Mouse (Mus musculus): Measurements from ENCODE around the gene Rexo5. TPM values are rescaled to one million over a fixed set of nuclear protein-coding genes. Genes with fewer than 3 reads are reported as not detected.
A peak's percentile ranks its signal among the peaks of the same experiment; 100 is the strongest.

Gene Rexo5
- total RNA-seq, 2 experiments from 2014 or later = 1.5 to 2.2 TPM

GRCm38 (mm10) chr7:119835996-119836777, 42.4 kb downstream of the Rexo5 start:
- no peak for DNase-seq (ENCODE audit: low spot score)
- intact Hi-C loops (cut with DNase I) = no loop called here

DNA sequence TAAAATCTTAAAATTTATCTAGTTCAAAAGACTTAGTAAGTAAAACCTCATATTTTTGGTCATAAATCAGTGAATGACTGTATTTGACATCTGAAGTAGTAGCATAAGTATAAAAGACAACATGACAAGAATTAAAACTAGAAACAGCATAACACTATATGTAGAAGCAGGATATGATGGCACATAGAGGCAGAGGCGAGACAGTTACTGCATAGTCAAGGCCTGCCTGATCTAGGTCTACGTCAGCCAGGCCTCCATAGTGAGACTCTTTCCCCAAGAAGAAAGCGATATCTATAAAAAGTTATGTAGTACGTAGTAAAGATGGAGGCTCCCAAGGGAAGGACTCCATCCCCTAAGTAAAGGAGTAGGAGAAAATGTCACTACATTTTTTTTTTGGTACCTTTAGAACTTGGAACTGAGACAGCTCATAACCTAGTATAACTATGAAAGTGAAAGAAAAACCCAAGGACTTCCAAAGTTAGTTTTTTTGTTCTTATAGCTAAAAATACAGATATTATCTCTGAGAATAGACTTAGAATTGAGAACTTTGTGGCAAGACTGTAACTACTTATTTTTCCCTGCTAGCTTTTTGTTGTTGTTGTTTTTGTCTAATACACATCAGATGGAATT, 48.1 kb downstream of the Rexo5 start:
- no peak for DNase-seq (ENCODE audit: low spot score)
- intact Hi-C loops (cut with DNase I) = loop anchor here (10.0 kb wide), 1 partner anchor 483 kb away; the partner anchor contains the start of gene Abca15

DNA sequence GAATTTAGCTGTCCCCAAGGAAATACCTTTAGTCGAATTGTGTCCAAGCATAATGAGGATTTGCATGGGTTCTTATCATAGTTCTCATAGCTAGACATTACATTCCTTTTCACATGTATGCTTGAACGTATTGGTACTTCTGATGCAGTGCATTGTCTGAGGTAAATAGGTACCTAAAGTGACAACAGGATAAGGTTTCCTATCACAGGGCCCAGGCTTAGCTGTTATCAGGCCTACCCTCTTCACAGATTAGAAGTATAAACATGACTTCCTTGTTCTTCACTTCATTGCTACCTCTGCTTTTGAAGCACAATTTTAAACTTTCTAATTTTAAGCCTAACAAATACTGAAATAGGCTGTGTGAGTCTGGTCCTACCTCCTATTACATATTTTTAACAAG, 51.7 kb downstream of the Rexo5 start:
- intact Hi-C loops (cut with DNase I) = loop anchor here (5.0 to 10.0 kb wide), 4 partner anchors 212 to 479 kb away; partner anchors contain the start of genes Abca14, Abca15, Crym and Dnah3
- no peak for DNase-seq (ENCODE audit: low spot score)

DNA sequence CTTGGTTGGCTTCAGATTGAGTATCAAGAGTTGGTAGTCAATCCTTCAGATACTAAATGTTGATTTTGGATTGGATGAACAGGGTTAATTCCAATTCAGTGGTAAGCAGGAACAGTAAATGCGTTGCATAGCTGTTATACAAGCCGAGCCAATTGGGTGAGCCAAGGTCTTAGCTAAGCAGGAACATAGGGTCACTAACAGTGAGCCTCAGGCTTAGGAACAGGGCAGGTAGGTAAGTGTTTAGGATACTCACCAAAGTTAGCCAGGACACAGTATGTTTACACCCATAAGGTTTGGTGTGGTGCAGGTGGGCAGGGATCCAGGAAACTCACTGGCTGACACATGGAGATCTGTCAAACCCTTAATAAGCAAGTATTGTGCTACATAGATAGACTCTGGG, 53.6 kb downstream of the Rexo5 start:
- intact Hi-C loops (cut with DNase I) = loop anchor here (5.0 to 10.0 kb wide), 4 partner anchors 210 to 477 kb away; partner anchors contain the start of genes Abca14, Abca15, Crym and Dnah3
- DNase-seq (ENCODE audit: low spot score) = no peak

DNA sequence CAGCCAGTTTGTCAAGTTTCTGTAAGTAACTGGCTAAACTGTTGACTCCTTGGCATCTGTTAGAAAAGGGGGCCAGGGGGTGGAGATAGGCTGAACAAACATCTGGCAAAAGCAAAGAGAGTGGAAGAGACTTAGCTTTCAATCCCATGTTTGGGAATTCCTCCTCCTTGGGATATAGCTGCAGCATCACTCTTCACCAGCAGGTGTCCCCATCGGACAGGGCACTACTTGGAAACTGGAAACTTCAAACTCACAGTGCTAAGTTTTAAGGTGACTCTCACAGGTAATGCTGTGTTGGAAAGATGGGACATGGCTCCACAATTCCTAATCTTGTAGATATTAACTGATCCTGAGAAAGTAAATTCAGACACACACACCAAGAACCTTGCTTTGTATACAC, 55.3 kb downstream of the Rexo5 start:
- DNase-seq (ENCODE audit: low spot score) = peak; percentile 20
- intact Hi-C loops (cut with DNase I) = loop anchor here (5.0 to 10.0 kb wide), 4 partner anchors 208 to 476 kb away; partner anchors contain the start of genes Abca14, Abca15, Crym and Dnah3

DNA sequence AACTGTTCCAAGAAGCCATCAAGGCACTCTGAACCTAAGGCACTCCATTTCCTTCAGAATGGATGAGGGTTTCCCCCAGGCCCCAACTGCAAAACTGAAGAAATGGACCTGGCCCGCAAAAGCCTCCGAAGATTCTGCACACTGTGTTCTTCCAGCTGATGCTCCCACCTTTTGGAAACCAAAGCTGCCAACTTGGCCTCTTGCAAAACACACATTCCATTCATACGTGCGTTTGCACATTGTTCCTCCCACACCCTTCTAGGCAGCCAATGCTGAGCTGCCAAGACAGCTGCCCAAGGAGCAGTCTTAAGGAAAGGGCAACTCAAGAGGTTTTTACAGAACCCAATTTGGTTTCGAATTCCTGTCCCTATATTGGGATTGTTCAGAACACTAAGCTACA, 56.9 kb downstream of the Rexo5 start:
- intact Hi-C loops (cut with DNase I) = no loop called here
- DNase-seq (ENCODE audit: low spot score) = peak; percentile 51

GRCm38 (mm10) chr7:119852494-119852893, 58.7 kb downstream of the Rexo5 start:
- DNase-seq (ENCODE audit: low spot score) = no peak
- intact Hi-C loops (cut with DNase I) = no loop called here

- DNase-seq (ENCODE audit: low spot score) = no peak
Measured at GRCm38 (mm10) chr7:119853186-119853585, 59.4 kb downstream of the Rexo5 start.

DNA sequence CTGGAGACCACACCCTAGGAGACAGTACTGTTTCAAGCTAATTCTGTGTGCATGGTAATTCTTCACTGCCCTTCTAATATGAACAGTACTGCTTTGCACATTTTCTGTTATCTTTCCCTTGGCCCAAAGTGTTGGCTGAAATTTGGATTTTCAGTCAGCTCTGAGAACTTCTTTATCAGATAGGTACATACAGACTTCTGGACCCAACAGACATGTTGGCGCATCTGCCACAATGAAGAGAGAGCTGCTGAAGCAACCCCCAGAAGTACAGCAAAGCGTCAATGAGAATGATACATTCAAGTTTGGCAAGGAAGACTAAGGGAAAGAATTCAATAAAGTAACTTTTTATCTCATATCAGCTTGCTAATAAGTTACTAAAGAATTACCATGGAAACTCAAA, 60.6 kb downstream of the Rexo5 start:
- intact Hi-C loops (cut with DNase I) = no loop called here
- no peak for DNase-seq (ENCODE audit: low spot score)

More at GRCm38 (mm10) chr7:119853186-119853585, 59.4 kb downstream of the Rexo5 start:
- intact Hi-C loops (cut with DNase I) = no loop called here

- intact Hi-C loops (cut with DNase I) = loop anchor here (5.0 kb wide), 1 partner anchor 37 kb away; no protein-coding TSS in a partner anchor
- no peak for DNase-seq (ENCODE audit: low spot score)
Measured at GRCm38 (mm10) chr7:119855031-119855430, 61.2 kb downstream of the Rexo5 start.

DNA sequence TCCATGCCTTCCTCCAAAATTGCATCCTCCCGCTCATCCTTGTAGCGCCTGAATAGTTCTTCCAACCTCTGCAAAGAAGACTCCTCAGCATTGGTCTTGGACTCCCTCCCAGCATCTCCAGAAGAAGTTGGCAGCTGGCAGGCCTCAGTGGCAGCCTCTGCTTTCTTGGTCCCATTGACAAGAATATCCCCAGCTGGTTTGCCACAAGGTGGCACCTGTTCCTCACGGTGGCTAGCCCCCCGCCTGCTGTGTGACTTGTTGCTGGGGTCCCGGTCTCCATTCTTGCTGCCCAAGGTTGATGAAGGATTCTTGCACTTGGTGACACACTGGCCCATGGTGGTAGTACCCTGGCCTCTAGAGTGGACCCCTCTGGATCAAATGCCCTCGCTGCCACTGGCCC, 65.7 kb downstream of the Rexo5 start:
- intact Hi-C loops (cut with DNase I) = loop anchor here (5.0 kb wide), 1 partner anchor 33 kb away; no protein-coding TSS in a partner anchor

DNA sequence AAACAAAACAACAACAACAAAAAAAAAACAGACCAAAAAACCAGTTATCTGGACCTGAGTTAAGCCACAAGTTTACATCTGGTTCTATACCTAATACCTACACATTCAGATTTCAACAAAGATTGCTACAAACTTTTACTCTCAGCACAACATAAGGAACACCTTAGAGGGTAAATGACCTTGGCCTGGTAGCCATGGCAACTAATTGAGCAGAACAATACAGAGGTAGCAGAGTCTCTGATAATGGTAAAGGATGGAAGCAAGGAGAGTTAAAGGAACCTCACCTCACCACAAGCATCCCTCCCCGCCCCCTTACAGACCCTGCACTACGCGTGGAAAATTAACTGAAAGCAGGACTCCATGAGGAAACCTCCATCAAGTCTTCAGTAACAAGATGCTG, 66.3 kb downstream of the Rexo5 start:
- intact Hi-C loops (cut with DNase I) = no loop called here

More for the DNA sequence above, 65.7 kb downstream of the Rexo5 start:
- DNase-seq (ENCODE audit: low spot score) = no peak

GRCm38 (mm10) chr7:119860554-119860953, 66.7 kb downstream of the Rexo5 start:
- intact Hi-C loops (cut with DNase I) = no loop called here
- no peak for DNase-seq (ENCODE audit: low spot score)

More for the DNA sequence above, 66.3 kb downstream of the Rexo5 start:
- no peak for DNase-seq (ENCODE audit: low spot score)

DNA sequence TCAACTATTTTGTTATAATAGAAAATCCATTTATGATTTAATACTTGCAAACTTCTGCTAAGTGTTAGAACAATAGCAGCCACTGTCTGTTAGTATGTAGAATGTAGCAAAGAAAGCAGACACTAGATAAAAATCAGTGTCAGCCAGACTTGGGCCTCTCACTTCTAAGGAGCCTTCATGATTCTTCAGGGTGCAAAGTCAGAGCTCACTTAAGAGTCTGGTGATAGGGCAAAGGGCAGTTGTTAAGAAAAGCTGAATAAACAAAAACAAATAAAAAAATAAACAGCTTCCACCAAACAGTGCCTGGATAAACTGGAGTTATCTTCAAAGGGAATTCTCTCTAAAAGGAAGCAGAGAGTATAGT, 67.1 kb downstream of the Rexo5 start:
- intact Hi-C loops (cut with DNase I) = no loop called here
- no peak for DNase-seq (ENCODE audit: low spot score)

- intact Hi-C loops (cut with DNase I) = no loop called here
- peak; percentile 37 for DNase-seq (ENCODE audit: low spot score)
Measured at GRCm38 (mm10) chr7:119861335-119862091, 67.7 kb downstream of the Rexo5 start.

GRCm38 (mm10) chr7:119862167-119862566, 68.4 kb downstream of the Rexo5 start:
- DNase-seq (ENCODE audit: low spot score) = no peak
- intact Hi-C loops (cut with DNase I) = no loop called here

- intact Hi-C loops (cut with DNase I) = no loop called here
- DNase-seq (ENCODE audit: low spot score) = no peak
Measured at GRCm38 (mm10) chr7:119864500-119864899, 70.7 kb downstream of the Rexo5 start.

GRCm38 (mm10) chr7:119866136-119866535, 72.3 kb downstream of the Rexo5 start:
- no peak for DNase-seq (ENCODE audit: low spot score)

GRCm38 (mm10) chr7:119872204-119872603, 78.4 kb downstream of the Rexo5 start:
- intact Hi-C loops (cut with DNase I) = no loop called here

More at GRCm38 (mm10) chr7:119866136-119866535, 72.3 kb downstream of the Rexo5 start:
- intact Hi-C loops (cut with DNase I) = no loop called here

GRCm38 (mm10) chr7:119873050-119873449, 79.2 kb downstream of the Rexo5 start:
- intact Hi-C loops (cut with DNase I) = no loop called here
- no peak for DNase-seq (ENCODE audit: low spot score)

More at GRCm38 (mm10) chr7:119872204-119872603, 78.4 kb downstream of the Rexo5 start:
- no peak for DNase-seq (ENCODE audit: low spot score)
